Mouse (Mus musculus): ENCODE measurements at regions not wholly inside any gene's neighbourhood (a gene's known extent, or its start where the extent isn't known, plus 50 kb on each side); places are given as distances from the start of the nearest gene placed in this dataset.

DNA sequence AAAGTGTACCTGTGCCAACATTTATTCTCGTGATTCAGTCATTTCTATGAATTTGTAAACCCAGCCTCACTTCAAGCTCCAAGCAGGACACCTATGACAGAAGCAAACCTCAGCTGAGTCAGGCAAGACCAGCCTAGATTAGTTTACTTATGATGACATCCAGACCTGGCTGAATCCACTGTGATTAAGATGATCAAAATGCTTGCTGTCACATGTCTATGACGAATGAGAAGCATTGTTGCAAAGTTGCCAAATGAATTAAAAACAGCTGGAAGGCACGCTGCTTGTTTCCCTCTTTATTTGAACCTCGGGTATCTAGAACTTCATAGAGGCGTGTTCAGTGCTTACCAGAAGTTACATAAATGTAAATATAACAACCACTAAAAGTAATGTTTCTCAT lies 95.9 kb upstream of the Itga4 start:
- intact Hi-C loops (cut with DNase I), result no loop called here
- DNase-seq (ENCODE audit: low spot score), result no peak

DNA sequence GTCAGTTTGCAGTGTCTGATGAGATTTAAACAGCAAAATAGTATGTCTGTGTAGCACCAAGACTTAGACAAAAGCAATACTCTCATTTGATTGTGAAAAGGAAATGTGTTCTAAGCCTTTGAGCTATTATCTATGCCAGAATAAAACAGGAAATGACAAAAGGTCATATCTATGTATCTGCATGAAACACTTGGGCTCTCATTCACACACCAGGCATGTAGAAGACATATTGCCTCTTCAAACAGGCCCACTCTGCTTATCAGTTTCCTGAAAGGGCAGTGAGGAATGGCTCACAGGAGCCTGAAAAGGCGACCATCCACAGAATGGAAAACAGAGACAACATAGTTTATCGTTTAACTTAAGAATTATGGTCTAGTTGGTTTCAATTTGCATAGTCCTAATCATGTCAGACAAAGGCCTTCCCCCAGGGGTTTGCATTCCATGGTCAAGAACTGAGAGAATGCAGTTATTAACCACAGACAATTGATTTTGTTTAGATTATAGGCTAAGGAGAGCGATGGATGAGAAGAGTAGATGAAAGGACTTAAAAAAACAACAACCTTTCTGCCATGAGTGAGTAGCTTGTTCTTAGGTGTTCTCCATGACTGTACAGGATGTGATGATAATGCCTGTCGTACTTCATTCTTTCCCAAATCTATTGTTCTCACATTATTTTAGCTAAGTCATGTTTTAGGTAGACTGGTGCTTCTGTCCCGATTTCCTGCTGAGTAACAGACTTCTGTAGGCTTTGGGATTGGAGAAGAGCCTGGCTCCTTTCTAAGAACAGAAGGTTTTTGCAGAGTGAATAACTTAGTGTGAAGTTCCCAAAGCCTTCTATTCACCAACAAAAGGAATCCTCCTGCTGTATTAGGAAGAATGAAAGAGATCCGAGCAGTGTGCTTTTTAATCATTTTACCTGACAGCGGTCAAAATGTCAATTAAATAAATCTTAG lies 82.0 kb upstream of the Itga4 start:
- no peak for DNase-seq (ENCODE audit: low spot score)
- intact Hi-C loops (cut with DNase I), result no loop called here

DNA sequence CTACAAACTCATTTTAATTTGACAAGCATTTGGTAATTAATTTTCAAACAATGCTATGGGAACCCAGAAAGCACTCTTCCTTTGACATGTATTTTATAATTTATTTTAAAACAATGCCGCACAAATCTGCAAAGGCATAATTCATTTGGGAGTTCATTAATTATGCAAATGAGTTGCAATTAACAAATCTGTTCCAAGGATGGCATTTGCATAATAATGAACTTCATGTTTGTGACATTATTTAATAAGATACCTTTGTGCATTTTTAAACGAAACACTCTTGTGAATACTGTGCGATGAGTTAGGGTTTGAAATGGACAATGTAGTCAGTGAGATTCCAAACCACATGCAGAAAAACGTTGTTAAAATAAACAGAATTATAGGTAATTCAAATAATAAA lies 80.9 kb upstream of the Itga4 start:
- intact Hi-C loops (cut with DNase I), result no loop called here
- DNase-seq (ENCODE audit: low spot score), result no peak

DNA sequence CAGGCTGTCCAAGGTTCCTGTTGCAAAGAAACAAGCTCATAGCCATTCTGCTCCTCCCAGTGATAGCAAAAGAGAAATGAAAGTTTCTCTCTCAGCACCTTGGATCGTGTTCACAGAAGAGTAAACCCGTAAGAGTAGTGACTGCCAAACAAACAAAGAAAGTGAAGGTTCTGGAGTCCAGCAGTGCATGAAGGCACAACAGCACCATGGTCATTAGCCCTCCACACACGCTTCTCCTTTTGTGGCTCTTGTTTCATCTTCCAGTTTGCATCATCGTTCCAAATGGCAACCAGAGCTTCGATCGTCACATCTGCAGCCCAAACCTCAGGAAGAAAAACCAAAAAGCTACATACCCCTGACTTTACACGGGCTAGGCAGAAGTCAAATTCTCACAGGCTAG lies 74.4 kb upstream of the Itga4 start:
- no peak for DNase-seq (ENCODE audit: low spot score)
- intact Hi-C loops (cut with DNase I), result no loop called here

DNA sequence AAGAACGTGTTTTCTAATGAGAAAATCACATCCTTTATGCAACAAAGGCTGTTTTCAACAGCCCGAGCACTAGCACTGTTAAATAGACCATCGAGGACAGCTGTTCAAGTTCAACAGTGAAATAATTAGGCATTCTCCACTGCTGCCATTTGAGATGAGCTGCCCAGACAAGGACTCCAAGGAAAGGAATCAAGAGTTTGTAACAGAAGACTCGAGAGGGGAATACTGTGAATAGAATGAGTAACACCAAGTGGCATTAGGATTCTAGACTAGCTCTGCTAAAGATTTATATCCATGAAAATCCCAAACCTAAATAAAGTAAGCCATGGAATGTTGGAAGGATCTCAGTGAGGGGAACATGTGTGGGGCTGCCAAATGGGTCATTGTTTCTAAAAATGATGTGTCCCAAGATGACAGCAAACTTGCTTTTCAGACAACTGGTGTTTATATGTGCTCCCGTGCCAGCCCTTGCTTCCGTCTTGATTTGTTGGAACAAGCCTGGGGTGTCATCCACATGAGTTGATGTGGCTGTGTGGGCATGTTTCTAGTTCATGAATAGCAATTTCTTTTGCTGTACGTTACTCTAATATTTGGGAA lies 72.1 kb upstream of the Itga4 start:
- DNase-seq (ENCODE audit: low spot score), result no peak
- intact Hi-C loops (cut with DNase I), result no loop called here

DNA sequence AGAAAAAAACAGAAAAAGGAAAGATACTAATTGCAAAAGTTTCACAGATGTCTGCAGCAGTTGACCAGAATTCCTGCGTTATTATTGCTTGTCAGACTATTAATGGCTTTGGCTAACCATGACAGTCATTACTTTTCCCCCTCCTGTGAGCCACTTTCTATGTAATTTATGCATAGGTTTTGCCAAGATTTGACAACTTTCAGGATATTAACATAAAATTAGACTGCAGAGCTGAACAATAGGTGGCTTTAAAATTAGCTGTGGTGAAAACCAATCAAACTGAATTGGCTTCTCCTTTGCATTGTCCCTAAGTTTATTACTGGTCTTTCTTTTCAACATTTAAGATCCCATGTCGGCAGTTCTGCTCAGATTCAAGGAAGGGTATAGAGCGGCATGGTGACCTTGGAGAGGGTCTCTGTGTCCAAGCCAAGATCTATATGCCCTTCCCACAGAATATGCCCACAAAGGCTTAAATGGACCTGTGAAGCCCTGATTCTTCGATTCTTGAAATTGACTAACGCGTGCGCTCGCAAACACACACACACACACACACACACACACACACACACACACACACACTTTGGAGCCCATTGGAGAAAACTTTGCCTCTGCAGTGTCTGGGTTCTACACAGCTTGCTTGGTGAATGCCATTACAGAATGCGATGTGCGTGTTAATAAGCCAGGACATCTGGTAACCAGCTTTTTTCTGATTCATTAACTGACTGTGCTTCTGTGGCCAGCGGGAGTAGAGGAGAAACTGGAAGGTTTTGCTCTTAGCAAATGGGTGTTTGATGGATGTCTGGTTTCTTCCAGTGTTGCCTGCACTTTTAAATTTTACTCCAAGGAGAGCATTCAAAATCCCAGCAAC lies 69.8 kb upstream of the Itga4 start:
- intact Hi-C loops (cut with DNase I), result no loop called here
- no peak for DNase-seq (ENCODE audit: low spot score)

DNA sequence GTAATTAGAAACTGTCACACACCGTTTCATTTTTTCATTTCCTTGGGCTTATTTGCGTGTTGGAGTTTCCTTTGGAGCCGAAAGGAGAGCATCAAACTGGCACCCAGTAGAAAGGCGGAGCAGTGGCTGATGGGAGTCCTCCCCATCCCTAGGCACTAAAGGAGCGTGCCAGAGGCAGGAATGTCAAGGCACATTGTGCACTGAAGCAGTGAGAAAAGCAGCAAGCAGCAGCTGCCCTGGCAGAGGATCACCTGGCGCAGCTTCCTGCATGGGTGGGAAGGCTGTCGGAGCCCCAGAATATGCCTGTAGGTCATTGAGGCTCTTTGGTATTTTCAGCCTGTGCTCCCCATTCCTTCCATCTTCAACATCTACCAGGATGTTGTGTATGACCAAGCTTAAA lies 68.3 kb upstream of the Itga4 start:
- no peak for DNase-seq (ENCODE audit: low spot score)
- intact Hi-C loops (cut with DNase I), result no loop called here

DNA sequence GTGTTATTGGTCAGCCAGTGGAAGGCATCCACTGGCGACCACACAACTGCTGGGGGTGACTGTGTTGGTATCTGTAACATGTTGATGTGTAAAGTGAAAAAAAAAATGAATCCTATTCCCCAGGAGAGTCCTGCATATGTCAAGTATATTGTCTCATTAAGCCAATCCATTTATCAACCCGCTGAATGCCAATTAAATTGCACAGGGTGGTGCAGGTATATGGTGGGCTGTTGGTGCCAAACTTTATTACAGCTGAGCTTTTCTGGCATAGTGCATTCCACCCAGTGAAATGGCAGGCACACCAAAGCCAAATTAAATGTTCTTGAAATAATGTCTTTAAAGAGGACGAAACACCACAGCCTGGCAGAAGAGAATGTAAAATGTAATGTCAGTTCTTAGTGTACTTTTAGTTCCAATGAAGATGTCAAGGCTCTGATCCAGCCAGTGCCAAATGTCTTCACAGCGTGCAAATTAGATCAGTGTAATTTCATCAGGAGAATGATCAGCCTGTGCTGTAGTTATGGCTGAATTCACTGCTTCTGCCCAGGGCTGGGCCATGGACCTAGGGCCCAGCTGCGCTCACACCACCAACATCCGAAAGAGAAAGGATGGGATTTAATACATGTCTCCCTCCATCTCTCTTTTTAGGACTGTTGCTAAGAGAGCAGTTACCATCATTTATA lies 66.6 kb upstream of the Itga4 start:
- intact Hi-C loops (cut with DNase I), result no loop called here

DNA sequence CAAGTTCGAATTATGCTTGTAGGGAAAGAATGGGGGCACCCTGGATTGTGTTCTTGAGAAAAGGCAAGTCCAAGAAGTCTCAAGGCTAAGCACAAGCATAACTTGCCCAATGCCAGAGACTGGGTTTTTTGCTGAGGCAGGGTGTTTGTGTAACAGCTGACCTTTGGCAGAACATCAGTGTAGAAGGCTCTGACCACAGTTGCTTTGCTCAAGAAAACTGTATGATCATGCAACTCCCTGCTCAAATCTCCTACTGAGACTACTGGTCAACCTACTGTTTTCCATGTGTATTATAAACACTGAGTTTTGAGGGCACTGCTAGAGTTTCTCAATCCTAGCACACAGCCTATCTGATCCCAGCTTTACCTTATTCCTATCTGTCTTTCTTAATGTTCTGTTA lies 61.4 kb upstream of the Itga4 start:
- no peak for DNase-seq (ENCODE audit: low spot score)
- intact Hi-C loops (cut with DNase I), result no loop called here

More for the DNA sequence above, 66.6 kb upstream of the Itga4 start:
- no peak for DNase-seq (ENCODE audit: low spot score)

DNA sequence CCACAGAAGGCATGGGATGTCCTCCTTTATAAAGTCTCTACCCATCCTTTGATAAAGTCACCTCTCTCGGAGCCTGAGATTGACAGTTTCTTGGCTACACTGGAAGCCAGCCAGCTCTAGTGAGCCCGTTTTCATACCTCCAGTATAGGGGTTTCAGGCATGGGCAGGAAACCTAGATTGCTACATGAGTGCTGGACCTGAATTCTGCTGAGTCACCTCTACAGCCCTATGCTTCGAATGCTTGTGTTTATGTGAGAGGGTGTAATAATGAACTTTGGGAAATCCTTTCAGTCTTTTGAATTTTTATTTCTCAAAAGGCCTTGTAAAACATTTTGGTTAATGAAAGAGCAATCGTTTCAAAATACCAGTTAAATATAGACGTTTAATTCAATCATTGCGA lies 53.5 kb upstream of the Itga4 start:
- intact Hi-C loops (cut with DNase I), result no loop called here

More for the DNA sequence above, 53.5 kb upstream of the Itga4 start:
- no peak for DNase-seq (ENCODE audit: low spot score)

Measured in heart, postnatal 25 days (tissue).